Mouse (Mus musculus) mesoderm, embryonic 11.5 days (tissue): ENCODE data around the gene Auts2.
A peak's percentile ranks its signal among the peaks of the same experiment; 100 is the strongest.
"Not testable (repeated sequence)": the region's sequence is repeated elsewhere in the genome, so short reads cannot be mapped to it uniquely, and the experiment has no call there.

ENCODE experiments used
- DNase-seq: peaks from one replicate; pipeline ENCODE4 v3.0.0-alpha.2; 2012; ENCODE audit warnings: low read depth, low spot score

The Auts2 gene

DNA sequence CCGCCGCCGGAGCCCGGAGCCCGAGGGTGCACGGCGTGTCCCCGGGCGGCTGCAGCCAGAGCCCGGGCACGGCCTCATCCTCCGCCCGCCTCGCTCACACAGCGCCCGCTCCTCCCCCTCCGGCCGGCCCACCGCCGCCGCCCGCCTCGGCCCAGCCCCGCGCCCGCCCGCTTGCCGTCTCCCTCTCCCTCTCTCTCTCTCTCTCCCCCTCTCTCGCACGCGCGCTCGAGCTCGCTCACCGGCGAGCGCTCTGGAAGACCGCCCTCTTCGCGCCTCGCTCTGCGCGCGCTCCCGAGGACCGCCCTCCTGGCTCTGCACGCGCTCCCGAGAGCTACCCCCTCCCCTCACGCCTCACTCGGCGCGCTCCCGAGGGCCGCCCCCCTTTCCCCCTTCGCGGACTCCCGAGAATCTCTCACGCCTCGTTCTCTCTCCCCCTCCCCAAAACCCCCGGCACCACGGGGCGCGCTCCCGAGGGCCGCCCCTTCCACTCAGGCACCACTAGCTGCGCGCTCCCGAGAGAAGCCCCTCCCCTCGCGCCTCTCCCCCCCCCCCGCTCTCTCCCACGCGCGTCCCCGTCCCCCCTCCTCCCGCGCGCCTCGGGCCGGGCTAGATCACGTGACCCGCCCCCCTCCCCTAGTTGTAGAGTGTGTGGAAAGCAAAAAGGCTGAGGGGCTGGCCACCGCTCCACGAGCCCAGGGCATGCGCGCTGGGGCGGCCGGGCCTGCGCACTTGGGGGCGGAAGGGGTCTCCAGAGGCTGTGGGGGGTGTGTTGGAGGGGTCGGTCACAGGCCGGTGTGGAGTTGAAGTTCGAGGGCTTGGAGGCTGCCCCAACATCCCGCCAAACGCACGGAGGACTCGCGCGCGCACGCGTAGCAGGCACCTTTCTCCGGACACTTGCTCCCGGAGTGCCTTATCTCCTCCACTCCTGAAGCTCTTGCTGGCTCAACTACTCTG is at the start of gene Auts2:
TSS of gene Auts2 (minus strand) at position 227 of the 954 bp plus-strand sequence.
- peak; percentile 96 for DNase-seq

GRCm38 (mm10) chr5:132591721-132592695 is 48.9 kb upstream of the Auts2 start:
- no peak for DNase-seq

DNA sequence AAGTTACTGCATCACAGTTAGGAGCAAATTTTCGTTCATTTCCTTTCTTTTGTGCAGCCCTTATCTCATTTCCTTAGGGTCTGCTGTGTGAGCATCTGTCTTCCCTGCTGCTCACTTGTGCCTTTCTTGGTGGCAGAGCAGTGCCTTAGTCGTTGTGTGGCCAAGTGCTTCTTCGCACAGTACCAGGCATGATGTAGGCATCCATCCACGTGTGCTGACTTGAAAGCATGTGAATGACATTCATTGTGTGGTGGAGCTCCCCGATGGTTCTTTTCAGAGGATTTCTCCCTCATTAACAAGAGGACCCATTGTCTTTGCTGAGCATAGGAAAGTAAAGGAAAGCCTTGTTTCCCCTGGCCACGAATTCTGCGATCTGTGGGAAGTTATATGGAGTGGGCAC is 36.6 kb upstream of the Auts2 start:
- peak; percentile 25 for DNase-seq

GRCm38 (mm10) chr5:132560771-132561170 is 17.6 kb upstream of the Auts2 start:
- not testable (repeated sequence) for DNase-seq

DNA sequence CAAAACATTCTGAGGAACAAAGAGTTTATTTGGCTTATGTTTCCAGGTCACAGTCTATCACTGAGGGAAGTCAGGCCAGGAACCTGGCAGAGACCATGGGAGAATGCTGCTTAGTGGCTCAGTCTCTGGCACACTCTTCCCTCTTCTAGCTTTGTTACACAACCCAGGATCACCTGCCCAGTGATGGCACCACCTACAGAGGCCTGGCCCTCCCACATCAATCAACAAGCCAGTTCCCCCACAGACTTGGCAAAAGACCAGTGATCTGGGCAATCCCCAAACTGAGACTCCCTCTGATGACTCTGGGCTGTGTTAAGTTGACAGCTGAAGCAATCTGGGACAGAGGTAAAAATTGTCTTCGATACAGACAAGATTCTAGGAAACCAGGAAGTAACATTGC is 2.6 kb upstream of the Auts2 start:
- DNase-seq, result no peak

- peak; percentile 35 for DNase-seq
Measured at GRCm38 (mm10) chr5:132544176-132544995, 1.2 kb upstream of the Auts2 start.

DNA sequence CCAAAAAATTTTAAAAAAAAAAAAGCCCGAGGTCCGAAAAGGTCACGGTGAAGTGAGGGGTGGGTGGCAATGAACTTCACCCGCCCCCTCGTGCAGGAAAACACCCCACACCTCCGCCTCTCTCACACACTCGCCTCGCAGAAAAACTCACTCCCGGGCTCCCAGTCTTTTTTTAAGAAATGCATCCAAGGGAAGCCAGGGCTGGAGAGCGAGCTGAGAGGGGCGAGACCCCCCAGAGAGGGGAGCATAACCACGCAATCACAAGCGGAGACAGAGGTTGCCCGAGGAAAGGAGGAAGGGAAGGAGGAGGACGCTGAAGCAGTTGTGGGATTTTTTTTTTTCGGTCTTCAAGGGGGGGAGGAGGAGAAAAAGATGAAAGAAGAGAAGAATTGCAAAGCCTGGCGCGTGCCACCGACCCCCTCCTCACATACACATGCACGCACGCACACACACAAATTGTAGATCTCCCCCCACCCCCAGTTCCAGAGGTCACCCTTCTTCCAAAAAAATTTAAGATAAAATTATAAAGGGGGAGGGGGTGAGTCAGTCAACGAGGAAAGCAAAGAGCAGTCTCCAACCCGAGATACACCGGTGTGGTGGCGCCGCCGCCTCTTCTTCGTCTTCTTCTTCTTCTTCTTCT is 643 bp downstream of the Auts2 start:
- DNase-seq, result peak; percentile 72

GRCm38 (mm10) chr5:132541951-132542350 is 1.2 kb downstream of the Auts2 start:
- DNase-seq, result peak; percentile 73

DNA sequence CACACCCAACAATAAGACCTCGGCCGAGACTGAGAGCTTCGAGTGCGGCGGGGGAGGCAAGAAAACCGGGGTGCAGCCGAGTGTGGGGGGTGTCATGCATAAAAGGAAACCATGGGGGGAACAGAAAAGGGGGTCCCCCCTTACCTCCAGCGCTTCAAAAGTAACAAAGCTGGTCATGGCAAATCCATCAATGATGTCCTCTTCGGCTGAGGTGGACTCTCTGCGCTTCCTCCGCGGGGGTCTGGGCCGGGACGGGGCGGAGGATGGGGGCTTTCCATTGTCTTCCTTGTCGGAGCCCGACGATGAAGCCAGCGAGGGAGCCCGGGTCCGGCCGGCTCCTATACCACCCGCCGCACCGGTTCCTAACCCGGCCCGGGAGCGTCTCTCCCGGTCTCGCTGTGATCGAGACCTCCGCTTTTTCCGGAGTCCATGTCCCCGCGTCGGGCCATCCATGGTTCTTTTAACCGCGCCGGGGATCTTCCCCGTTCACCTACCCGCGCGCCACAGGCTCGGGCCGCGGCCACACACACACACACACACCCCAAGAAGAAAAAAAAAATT is 1.7 kb downstream of the Auts2 start:
- peak; percentile 37 for DNase-seq

- DNase-seq, result no peak
Measured at GRCm38 (mm10) chr5:132540841-132541311, 2.3 kb downstream of the Auts2 start.

DNA sequence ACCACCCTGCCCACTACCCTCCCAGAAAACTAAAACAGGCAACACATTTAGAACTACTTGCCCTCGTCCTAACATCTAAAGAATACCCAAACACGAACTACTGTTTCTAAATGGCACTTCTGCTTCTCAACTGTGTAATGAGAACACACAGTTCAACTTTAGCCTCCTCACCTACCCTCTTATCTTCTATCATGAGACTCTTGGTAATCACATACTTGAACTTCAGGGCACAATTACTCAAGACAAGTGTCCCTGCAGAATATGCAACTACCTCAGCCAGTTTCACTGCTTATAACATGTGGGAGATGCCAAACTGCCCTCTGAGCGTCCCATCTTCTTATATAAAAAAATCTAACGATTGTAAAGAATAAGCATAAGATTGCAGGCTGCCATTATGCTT is 5.7 kb downstream of the Auts2 start:
- no peak for DNase-seq

DNA sequence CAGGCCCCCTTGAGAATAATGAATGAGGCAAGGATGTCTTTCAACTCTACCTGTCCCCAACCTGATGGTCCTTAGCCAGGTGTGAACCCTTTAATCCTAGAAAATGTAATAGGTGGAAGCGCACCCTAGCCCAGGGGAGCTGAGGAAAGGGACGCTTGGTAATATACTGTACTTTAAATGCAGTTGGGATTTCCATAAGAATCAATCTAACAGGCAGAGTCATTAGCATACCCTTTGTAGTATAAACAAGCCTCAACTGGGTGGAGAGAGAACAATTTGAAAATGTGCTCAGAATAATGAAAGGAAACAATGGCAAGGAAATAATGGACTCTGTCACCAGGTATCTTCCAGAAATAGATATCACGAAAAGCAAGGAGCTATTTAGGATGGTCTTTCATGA is 16.7 kb downstream of the Auts2 start:
- DNase-seq, result no peak

- no peak for DNase-seq
Measured at GRCm38 (mm10) chr5:132521358-132521873, 21.7 kb downstream of the Auts2 start.

- no peak for DNase-seq
Measured at GRCm38 (mm10) chr5:132517879-132518278, 25.3 kb downstream of the Auts2 start.

- no peak for DNase-seq
Measured at GRCm38 (mm10) chr5:132514521-132514920, 28.6 kb downstream of the Auts2 start.

DNA sequence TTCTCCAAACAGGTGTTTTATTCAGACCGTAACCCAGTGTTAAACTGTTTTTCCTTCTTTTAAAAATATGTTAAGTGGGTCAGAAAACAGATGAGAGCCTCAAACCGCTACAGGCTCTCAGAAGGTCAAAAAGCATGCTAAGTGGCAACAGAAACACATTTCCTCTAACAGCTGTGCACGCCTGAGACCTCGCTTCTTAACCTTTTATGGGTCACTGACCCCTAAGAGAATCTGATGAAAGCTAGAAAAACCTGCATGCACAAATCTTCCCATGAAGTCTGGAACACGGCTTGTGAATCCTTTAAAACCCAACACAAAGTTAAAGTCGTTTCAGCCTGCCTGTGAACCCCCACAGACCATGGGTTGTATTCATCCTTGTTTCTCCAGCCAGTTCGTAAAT is 29.9 kb downstream of the Auts2 start:
- DNase-seq, result peak; percentile 61

- no peak for DNase-seq
Measured at GRCm38 (mm10) chr5:132509464-132509885, 33.7 kb downstream of the Auts2 start.

DNA sequence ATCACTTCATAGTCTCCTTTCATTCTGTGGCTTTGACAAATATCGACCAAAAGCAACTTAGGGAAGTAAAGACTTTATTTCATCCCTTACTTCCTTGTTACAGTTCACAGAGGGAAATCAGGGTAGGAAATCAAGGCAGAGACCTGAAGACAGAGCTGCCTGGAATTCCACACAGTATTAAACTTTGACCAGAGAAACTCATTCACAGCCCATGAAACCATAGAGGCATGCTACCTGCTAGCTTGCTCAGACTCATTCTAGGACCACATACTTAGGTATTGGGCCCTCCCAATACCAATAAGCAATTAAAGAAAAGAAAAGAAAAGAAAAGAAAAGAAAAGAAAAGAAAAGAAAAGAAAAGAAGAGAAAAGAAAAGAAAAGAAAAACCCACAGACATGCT is 38.3 kb downstream of the Auts2 start:
- no peak for DNase-seq

- DNase-seq, result no peak
Measured at GRCm38 (mm10) chr5:132503431-132503830, 39.7 kb downstream of the Auts2 start.

- no peak for DNase-seq
Measured at GRCm38 (mm10) chr5:132502036-132502435, 41.1 kb downstream of the Auts2 start.
